Mouse (Mus musculus) olfactory bulb, adult 2 months (tissue): ENCODE measurements around the gene A4galt.

Experiments used
- CTCF ChIP-seq: fragments of 200-500 bp; IDR thresholded peaks from 2 replicates; pipeline ENCODE4 v1.5.1; 2012; ENCODE audit warnings: low read depth, mild to moderate bottlenecking, low read length, moderate library complexity; ENCODE audit not compliant: insufficient read depth
- POLR2A ChIP-seq: fragments of 200-500 bp; IDR thresholded peaks from 2 replicates; pipeline ENCODE4 v1.6.1; 2012; ENCODE audit warnings: mild to moderate bottlenecking, low read depth, low read length, moderate library complexity; ENCODE audit not compliant: insufficient read depth

DNA sequence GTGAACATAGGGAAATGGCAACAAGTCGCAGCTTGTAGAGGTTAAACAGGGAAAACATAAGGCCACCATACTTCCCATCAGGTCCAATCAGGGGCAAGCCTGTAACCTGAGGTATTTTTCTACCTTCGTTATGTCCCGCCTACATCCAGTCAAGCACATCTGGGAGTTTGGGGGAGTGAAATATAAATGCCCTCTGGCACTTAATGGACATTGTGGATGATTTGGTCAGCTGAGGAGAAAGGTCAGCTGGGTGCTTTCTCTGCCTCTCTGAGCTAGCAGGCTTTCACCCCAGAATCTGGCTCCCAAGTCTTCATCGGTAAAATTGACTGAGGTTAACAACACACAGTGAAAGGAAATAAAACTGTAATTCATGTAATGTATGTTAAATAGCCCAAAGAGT, 58.2 kb downstream of the A4galt start:
- TF ChIP-seq CTCF (no peak), POLR2A (no peak)
